Mouse (Mus musculus): ENCODE measurements around the gene Polr3a.
"Not testable (repeated sequence)": the region's sequence is repeated elsewhere in the genome, so short reads cannot be mapped to it uniquely, and the experiment has no call there.

Polr3a gene

GRCm38 (mm10) chr14:24491266-24491981, 4.6 kb upstream of the Polr3a start:
- DNase-seq, result no peak

- peak; percentile 97 for DNase-seq
Measured at GRCm38 (mm10) chr14:24490468-24491265, 3.8 kb upstream of the Polr3a start.

- DNase-seq, result not testable (repeated sequence)
Measured at GRCm38 (mm10) chr14:24489772-24490171, 2.9 kb upstream of the Polr3a start.

DNA sequence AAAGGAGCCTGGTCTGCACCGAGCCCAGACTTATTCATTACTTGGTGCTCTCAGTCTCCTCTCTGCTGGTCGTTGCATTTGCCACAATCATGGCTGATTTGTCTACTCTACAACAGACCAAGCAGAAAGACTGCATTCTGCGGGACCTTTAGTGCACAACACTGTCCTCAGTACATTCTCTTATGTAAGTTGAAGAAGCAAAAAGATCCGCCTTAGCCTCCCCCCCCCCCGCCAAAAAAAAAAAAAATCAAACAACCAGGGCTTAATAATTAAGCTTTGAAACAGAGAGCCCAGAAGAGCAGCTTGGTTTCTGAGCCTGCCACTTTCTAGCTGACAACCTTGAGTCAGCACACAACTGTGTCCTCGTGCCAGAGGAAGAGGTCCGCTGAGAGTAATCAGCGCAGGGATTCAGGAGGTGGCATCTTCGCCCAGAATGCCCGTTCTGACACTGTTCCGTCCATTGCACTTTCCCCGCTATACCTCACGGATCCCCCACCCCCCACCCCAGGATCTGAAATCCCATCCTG, 554 bp downstream of the Polr3a start:
- DNase-seq, result no peak

GRCm38 (mm10) chr14:24468806-24469205, 18.1 kb downstream of the Polr3a start:
- DNase-seq, result no peak

- no peak for DNase-seq
Measured at GRCm38 (mm10) chr14:24458191-24458590, 28.7 kb downstream of the Polr3a start.

DNA sequence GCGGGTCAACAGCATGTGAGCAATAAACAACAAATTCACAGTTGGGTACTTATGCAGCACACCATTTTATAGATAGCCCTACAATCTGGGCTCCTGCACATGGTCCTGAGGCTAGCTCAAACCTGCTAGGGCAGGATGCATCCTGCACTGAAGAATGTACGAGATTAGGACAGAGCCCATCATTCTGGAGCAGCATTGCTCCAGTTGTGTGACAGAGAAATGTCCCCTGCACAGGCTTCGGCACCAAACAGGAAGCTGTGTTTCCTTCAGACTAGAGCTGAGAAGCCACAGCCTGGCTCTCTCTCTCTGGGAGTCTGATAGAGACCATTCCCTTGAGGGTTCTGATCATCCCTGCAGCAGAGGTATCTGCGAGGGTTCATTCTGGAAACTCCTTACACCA, 43.3 kb downstream of the Polr3a start:
- not testable (repeated sequence) for DNase-seq

All from right cerebral cortex, postnatal 4 days (tissue).